Mouse (Mus musculus) A20 (cell line): ENCODE results near the gene Pgm5.
A peak's percentile ranks its signal among the peaks of the same experiment; 100 is the strongest.

Experiments used
- DNase-seq: peaks from one replicate; pipeline ENCODE4 v3.0.0-alpha.2; 2011; ENCODE audit warnings: low read depth, low spot score

The Pgm5 gene

GRCm38 (mm10) chr19:24871037-24871635, 9.5 kb upstream of the Pgm5 start:
- peak; percentile 73 for DNase-seq

- no peak for DNase-seq
These were observed 3.8 kb upstream of the Pgm5 start for GRCm38 (mm10) chr19:24865436-24865835.

DNA sequence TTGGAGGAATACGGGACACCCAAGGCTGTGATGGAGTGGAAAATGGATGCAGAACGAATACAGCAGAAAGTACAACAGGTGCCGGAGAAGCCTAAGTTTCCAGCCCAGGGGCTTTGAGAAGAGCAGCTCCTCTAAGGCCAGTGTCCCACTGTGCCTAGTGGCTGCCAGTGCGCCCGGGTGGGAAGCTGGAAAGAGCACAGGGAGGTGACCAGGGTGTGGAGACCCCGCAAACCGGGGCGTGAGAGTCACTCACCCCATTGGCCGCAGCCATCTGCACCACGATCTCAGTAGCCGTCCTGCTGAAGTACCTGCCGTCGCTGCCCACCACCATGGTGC, 411 bp downstream of the Pgm5 start:
- DNase-seq = no peak

GRCm38 (mm10) chr19:24851456-24852315, 10.0 kb downstream of the Pgm5 start:
- no peak for DNase-seq

- no peak for DNase-seq
These were observed 12.8 kb downstream of the Pgm5 start for GRCm38 (mm10) chr19:24848844-24849243.

GRCm38 (mm10) chr19:24848345-24848744, 13.3 kb downstream of the Pgm5 start:
- DNase-seq = no peak

DNA sequence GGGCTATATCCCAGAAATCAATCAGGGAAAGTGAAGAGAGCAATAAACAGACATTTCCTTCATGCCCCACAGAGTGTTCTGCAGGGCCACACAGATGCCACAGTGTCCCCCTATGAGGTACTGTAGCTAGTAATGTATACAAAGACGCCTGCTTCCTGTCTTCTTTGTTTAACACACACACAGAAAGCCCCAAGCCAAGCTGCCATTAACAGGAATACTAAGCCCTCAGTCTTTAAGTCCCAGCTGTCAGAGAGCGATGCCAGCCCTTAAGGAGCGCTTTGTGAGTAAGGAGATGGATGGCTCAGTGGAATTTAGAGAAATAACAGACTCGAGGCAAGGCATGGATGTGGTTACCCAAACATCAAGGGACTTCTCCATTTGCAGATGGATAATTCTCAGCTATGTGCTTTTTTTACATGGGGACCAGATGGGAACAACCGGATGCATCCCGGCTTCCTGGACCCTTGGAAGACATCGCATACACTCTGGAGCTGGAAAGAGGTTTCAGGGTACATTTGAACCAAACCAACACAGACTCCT, 16.6 kb downstream of the Pgm5 start:
- no peak for DNase-seq

- DNase-seq = no peak
These were observed 19.6 kb downstream of the Pgm5 start for GRCm38 (mm10) chr19:24842080-24842479.

DNA sequence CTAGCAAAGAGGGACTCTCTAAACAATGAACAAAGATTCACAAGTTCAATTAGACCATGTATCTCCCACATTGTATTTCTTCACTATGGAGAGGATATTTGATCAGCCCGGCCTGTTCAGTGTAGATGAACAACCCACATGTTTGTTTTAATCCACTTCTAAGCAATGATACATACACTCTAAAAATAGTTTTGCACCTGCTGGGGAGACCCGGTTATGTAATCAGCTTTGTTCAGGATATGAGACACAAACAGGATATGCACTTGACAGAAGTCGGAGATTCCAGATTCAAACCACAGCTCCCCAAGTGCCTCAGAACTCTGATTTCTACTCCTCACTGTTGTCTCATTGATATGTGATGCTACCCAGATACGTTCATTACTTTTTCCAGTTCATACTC, 37.1 kb downstream of the Pgm5 start:
- DNase-seq = peak; percentile 23

GRCm38 (mm10) chr19:24815661-24816221, 45.9 kb downstream of the Pgm5 start:
- no peak for DNase-seq

DNA sequence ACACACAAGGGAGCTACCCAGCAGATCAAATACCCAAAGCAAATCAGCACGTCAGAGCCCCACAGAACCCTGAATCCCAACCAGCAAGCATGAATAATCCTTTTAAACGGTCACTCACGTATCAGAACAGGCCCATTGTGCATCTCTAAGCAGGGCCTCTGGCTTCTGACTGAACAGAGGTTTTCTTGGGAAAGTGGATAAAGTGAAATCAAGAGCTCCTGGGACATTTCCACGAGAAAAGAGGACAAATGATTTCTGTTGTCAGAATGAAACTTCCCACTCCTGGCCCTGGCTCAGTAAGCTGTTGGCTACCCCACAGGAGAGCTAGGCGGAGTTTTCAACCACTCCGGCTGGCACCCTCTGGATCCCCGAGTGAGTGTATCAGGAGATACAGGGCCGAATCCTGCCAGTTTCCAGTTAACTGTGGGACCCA, 48.8 kb downstream of the Pgm5 start:
- DNase-seq = no peak

GRCm38 (mm10) chr19:24812106-24812810, 49.4 kb downstream of the Pgm5 start:
- no peak for DNase-seq

- no peak for DNase-seq
These were observed 50.2 kb downstream of the Pgm5 start for GRCm38 (mm10) chr19:24811451-24811850.

DNA sequence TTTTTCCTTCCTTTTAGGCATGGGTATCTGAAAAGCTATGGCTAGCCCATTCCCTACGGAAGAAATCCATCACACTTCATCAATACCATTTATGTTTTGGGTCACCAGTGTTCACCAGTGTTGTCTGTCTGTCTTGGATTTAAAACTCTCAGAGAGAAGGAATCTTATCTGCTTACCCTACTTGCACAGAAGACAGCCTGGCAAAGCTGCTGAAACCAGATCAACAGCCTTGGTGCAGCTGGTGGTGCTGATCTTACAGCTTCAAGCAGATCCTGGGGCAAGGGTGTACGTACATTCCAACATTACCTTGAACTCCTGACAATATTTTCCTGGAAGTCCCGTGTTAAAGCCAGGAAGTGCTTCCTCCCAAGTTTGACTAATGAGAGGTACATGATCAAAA, 55.6 kb downstream of the Pgm5 start:
- DNase-seq = no peak

- DNase-seq = no peak
These were observed 64.0 kb downstream of the Pgm5 start for GRCm38 (mm10) chr19:24797606-24798005.

GRCm38 (mm10) chr19:24794350-24794749, 67.3 kb downstream of the Pgm5 start:
- no peak for DNase-seq

GRCm38 (mm10) chr19:24793545-24794139, 68.0 kb downstream of the Pgm5 start:
- no peak for DNase-seq

DNA sequence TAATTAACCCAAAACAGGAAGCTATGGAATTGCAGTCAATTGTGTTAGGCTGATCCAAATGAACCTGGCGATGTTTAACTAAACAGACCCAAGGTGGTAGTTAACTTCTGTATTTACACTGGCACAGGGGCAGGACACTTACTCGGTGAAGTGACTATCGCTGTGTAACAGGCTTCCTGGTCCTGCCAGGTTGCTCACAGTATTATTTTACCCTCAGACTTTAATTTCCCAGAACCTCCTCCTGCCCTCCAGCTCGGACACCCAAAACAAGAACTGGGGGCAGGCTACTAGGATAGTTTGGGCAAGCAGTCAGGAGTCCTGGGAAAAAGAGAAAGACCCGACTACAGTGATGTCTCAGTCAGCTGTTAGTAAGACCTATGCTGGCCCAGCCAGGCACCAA, 68.8 kb downstream of the Pgm5 start:
- no peak for DNase-seq

- no peak for DNase-seq
These were observed 75.8 kb downstream of the Pgm5 start for GRCm38 (mm10) chr19:24785898-24786297.

GRCm38 (mm10) chr19:24785056-24785675, 76.5 kb downstream of the Pgm5 start:
- DNase-seq = no peak

DNA sequence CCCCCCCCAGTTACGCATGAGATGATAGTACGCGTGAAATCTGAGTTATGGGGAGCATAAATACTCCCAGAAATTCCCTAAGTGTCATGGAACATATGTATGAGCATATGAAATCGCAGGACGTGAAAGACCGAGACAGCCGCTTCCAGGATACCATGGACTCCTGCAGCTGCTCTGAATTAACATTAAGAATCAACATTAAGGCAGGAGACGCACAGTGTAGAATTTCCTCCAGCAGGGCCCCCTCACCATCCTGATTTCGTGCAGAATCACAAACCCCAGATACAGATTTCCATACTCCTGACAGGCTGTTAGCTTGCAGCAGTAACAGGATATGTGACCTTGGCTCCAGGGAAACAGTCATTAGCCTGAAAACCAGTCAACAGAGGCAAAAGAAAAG, 77.9 kb downstream of the Pgm5 start:
- DNase-seq = no peak
